Mouse (Mus musculus): ENCODE results near the gene Actr10. TPM values are rescaled to one million over a fixed set of nuclear protein-coding genes. Genes with fewer than 3 reads are reported as not detected.

Gene Actr10
- total RNA-seq, 2 experiments from 2014 or later, result 88.1 to 92.1 TPM

GRCm38 (mm10) chr12:70946585-70947256 lies 9.1 kb downstream of the Actr10 start:
- no peak for DNase-seq
- intact Hi-C loops (cut with DNase I), result no loop called here

GRCm38 (mm10) chr12:70958640-70959039 lies 21.0 kb downstream of the Actr10 start:
- DNase-seq, result no peak

GRCm38 (mm10) chr12:70967581-70967980 lies 29.9 kb downstream of the Actr10 start:
- DNase-seq, result no peak
- intact Hi-C loops (cut with DNase I), result loop anchor here (5.0 kb wide), 1 partner anchor 50 kb away; the partner anchor contains the start of gene Arid4a

More at GRCm38 (mm10) chr12:70958640-70959039, 21.0 kb downstream of the Actr10 start:
- intact Hi-C loops (cut with DNase I), result no loop called here

- intact Hi-C loops (cut with DNase I), result loop anchor here (2.0 to 5.0 kb wide), 3 partner anchors 49 to 169 kb away; partner anchors contain the start of genes 2700049A03Rik, Arid4a and Timm9
- DNase-seq, result peak; percentile 73 to 80
Observed at GRCm38 (mm10) chr12:70968141-70968790, 30.6 kb downstream of the Actr10 start.

- DNase-seq, result peak; percentile 74 to 81
- intact Hi-C loops (cut with DNase I), result loop anchor here (2.0 to 5.0 kb wide), 3 partner anchors 48 to 168 kb away; partner anchors contain the start of genes 2700049A03Rik, Arid4a and Timm9
Observed at GRCm38 (mm10) chr12:70968791-70969307, 31.2 kb downstream of the Actr10 start.

- intact Hi-C loops (cut with DNase I), result loop anchor here (2.0 to 5.0 kb wide), 3 partner anchors 48 to 167 kb away; partner anchors contain the start of genes 2700049A03Rik, Arid4a and Timm9
- peak in 1 of 2 experiments; percentile 39 for DNase-seq
Observed at GRCm38 (mm10) chr12:70969485-70970184, 32.0 kb downstream of the Actr10 start.

GRCm38 (mm10) chr12:70973831-70974230 lies 36.2 kb downstream of the Actr10 start:
- DNase-seq, result no peak
- intact Hi-C loops (cut with DNase I), result no loop called here

- intact Hi-C loops (cut with DNase I), result no loop called here
- DNase-seq, result peak; percentile 86 to 87
Observed at GRCm38 (mm10) chr12:70974441-70975266, 37.0 kb downstream of the Actr10 start, which contains the start of gene Psma3. Gene Psma3 (plus strand): TSS chr12:70974621.

- DNase-seq, result no peak
- intact Hi-C loops (cut with DNase I), result no loop called here
Observed at GRCm38 (mm10) chr12:70975406-70975805, 37.7 kb downstream of the Actr10 start.

GRCm38 (mm10) chr12:70975891-70976290 lies 38.2 kb downstream of the Actr10 start:
- intact Hi-C loops (cut with DNase I), result no loop called here
- no peak for DNase-seq

- DNase-seq, result no peak
- intact Hi-C loops (cut with DNase I), result no loop called here
Observed at GRCm38 (mm10) chr12:70978345-70978744, 40.7 kb downstream of the Actr10 start.

GRCm38 (mm10) chr12:70984855-70985550 lies 47.3 kb downstream of the Actr10 start:
- no peak for DNase-seq
- intact Hi-C loops (cut with DNase I), result no loop called here

GRCm38 (mm10) chr12:70997225-70997624 lies 59.6 kb downstream of the Actr10 start:
- intact Hi-C loops (cut with DNase I), result no loop called here
- DNase-seq, result no peak

- intact Hi-C loops (cut with DNase I), result no loop called here
- DNase-seq, result peak in 1 of 2 experiments; percentile 16
Observed at GRCm38 (mm10) chr12:70999423-70999903, 61.8 kb downstream of the Actr10 start.

GRCm38 (mm10) chr12:71000344-71000743 lies 62.7 kb downstream of the Actr10 start:
- no peak for DNase-seq
- intact Hi-C loops (cut with DNase I), result no loop called here

- no peak for DNase-seq
- intact Hi-C loops (cut with DNase I), result no loop called here
Observed at GRCm38 (mm10) chr12:71001456-71001855, 63.8 kb downstream of the Actr10 start.

GRCm38 (mm10) chr12:71003760-71004426 lies 66.2 kb downstream of the Actr10 start:
- intact Hi-C loops (cut with DNase I), result no loop called here
- no peak for DNase-seq

- no peak for DNase-seq
- intact Hi-C loops (cut with DNase I), result no loop called here
Observed at GRCm38 (mm10) chr12:71006141-71006540, 68.5 kb downstream of the Actr10 start.

Data from gastrocnemius, postnatal 36 days (tissue).